Mouse (Mus musculus) gastrocnemius, postnatal 25 days (tissue): Measurements from ENCODE around the gene Fbxl18. TPM values are rescaled to one million over a fixed set of nuclear protein-coding genes. Genes with fewer than 3 reads are reported as not detected.
A peak's percentile ranks its signal among the peaks of the same experiment; 100 is the strongest.
"Not testable (repeated sequence)": the region's sequence is repeated elsewhere in the genome, so short reads cannot be mapped to it uniquely, and the experiment has no call there.

ENCODE experiments used
- DNase-seq: peaks from one replicate; pipeline ENCODE4 v3.0.0; 2022
- total RNA-seq, 2 experiments: library from RNA; stranded (reverse); gene quantifications; 1 replicate in 1 of 2; 2 replicates in 1 of 2; pipeline ENCODE4 v1.2.3; 2021

Fbxl18 gene
- total RNA-seq, 2 experiments from 2014 or later, result 5.6 to 6.8 TPM

DNA sequence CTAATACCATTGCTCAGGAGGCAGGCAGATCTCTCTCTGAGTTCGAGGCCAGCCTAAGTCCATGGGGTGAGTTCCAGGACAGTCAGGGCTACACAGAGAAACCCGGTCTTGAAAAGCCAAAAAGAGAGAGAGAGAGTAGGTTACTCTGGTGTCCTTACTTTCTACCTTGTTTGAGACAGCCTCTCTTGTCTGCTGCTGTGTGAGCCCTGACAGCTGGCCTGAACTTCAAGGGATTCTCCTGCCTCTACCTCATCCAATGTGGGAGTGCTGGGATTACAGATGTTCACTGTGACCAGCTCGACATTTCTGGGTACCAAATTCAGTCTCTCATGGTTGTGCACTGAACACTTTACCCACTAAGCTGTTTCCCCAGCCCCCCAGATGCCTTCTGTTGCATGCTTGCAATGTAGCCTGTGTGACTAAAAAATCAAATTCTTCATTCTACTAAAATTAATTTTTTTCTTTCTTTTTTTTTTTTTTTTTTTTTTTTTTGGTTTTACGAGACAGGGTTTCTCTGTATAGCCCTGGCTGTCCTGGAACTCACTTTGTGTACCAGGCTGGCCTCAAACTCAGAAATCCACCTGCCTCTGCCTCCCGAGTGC lies 4.8 kb upstream of the Fbxl18 start:
- DNase-seq, result no peak

DNA sequence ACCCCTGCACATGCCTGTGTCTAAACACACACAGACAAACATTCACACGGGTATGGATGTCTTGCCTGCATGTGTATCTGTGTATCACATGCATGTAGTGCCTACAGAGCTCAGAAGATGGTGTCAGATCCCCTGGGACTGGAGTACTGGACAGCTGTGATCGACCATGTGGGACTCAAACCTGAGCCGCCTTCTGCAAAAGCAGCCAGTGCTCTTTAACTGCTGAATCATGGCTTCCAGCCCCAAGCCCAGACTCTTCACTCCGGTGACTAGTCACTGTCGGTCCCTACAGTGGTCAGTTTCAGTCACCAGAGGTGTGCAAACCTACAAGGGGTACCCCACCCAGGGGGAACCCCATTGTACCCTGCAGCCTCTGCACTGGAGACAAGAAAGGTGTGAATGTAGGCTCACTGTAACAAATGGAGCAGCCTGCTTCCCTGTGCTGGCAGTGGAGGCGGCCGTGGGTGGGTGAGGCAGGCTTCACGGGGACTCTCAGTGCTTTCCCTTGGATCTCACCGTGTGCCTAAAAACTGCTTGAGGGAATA lies 3.9 kb upstream of the Fbxl18 start:
- DNase-seq, result no peak

DNA sequence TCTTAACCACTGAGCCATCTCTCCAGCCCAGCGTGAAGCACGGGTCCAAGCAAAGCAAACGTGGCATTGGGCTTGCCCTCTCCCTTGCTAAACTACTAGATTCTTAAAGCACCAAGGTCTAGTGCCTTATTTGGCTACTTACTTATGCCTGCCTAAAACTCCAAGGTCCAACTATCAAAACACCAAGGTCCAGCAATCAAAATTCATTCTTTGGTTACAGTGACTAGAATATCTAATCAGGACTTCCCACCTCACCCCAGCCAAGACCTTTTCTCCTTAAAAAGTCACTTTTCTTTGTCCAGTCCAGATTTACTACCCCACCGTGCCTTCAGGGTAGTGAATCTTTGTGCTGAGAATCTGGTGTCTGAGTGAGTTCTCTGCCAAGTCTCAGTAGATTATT lies 3.1 kb upstream of the Fbxl18 start:
- DNase-seq, result no peak

DNA sequence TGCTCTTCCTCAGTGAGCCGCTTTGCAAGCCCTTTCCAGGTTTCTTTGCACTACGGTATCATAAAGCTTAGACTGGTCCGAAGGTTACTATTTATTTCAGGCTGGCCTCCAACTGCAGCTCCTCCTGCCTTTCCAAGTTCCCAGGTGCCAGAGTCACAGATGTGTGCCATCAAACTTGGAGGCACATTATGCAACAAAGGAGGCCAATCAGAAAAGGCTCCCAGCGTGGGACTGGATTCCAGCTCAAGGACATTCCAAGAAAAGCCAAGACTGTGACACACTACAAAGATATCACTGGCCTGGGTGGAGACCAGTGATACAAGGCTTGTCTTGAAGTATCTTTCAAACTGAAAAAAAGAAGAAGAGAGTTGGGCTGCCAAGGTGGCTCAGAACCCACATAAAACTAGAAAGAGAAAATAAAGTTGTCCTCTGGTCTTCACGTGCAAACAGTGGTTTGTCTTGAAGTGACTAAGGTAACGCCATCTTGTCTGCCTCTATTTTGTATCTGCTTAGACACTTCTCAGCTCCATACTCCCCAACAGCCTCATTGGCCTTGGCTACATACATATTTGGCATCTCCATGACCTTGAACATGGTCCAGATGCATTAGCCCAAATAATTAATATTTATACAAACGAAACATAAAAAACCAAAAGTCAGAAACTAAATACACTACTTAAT lies 2.5 kb upstream of the Fbxl18 start:
- no peak for DNase-seq

DNA sequence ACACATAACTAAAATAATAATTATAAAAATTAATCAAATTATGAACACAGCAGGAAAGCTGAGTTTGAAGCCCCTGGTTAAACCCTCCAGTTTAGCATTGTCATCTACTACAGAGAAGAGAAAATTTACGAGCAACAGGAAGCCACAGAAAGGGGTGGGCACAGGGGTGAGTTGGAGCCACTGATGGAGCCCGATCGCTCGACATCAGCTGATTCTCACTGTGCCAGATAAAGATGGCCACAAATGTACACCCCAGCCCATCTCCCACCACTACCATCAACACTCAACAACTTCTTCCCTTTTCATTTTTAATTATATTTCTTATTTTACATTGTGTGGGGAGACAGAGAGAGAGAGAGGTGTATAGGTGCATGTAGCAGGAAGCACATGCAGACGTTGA lies 1.5 kb upstream of the Fbxl18 start:
- no peak for DNase-seq

DNA sequence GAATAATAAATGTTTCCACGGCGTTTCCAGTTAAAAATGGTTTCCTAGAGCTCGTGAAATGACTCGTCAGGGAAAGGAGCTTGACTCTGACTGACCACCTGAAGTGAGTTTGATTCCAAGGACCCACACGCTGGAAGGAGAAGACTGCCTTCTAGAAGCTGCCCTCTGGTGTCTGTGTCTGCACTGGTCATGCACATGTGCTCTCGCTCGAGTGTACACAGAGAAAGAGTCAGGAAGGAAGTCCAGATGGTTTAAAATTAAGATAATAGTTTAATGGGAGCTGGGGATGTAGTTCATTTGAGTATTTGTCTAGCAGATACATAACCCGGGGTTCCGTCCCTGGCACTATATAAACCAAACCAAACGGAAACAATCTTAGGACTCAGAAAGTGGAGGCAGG lies 971 bp upstream of the Fbxl18 start:
- DNase-seq, result no peak

DNA sequence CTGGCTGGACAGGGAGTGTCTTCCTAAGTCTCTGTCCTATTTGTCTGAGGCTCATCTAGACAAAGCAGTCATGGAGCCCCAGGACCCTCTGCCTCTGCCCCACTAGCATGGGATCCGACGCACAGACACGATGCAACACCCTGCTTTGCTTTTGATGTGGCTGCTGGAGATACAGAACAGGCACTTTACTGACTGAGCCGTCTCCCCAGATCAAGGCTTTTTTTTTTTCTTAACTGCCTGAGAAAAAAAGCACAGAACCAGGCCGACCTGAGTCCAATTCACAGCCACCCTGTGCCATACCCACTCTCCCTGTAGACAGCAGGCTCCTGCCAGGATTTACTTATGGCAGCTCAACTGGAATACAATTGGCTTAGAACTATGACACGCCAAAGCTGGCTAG lies 3.8 kb downstream of the Fbxl18 start:
- no peak for DNase-seq

DNA sequence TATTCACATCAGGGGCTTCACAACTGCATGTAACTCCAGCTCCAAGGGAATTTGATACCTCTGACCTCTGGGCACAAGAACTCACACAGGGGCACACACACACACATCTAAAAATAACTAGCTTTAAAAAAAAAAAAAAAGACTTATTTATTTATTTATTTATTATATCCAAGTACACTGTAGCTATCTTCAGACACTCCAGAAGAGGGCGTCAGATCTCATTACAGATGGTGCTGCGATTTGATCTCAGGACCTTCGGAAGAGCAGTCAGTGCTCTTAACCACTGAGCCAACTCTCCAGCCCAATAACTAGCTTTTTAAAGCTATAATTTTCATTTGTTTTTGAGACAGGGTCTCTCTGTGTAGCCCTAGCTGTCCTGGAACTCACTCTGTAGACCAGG lies 7.7 kb downstream of the Fbxl18 start:
- not testable (repeated sequence) for DNase-seq

DNA sequence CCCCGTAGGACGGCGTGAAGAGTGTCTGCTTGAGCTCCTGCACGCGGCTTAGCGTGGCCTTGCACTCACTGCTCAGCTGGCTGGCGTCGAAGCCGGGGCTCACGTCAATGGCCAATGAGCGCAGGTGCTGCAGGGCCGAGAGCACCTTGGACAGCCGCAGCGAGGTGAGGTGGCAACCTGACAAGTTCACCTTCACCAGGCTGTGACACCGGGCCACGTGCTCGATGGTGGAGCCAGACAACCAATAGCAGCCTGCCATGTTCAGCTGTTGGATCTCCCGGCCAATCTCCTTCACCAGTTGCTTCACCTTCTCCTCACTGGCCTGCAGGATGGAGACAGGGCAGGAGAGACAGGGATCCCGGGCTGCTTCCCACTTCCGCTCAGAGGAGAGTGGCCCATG lies 8.5 kb downstream of the Fbxl18 start:
- no peak for DNase-seq

DNA sequence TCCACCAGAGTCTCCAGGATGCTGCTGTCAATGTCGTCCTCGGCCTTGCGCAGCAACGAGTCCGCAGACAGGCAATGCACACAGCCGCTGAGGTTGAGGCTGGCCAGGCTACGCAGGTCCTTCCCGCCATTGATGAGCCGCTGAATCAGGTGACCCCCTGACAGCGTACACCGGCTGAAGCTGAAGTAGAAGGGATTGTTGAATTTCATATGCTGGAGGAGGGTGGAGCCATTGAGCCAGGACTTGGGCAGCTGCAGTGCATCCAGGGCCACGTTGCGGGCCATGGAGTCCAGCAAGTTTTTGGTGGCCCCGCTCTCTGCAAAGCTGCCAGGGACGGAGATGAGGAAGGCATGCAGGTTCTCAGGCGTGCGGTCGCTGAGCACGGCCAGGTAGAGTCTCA lies 9.0 kb downstream of the Fbxl18 start:
- DNase-seq, result no peak

DNA sequence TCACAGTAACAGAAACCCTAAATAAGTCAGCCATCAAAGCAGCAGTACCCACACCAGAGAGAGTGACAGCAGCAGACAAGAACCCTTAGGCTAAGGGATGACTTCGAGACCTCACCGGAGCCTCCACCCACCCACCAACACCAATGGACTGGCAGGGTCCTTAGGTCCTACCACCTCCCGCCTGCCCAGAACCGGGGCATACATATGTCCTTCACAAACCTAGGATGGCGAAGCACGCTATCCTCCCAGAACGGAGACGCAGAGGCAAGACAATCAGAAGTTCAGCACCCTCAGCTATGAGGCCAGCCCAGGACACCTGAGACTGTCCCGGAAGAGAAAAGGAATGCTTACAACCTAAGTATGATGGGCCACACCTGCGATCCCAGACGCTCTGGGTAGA lies 12.8 kb downstream of the Fbxl18 start:
- DNase-seq, result no peak

DNA sequence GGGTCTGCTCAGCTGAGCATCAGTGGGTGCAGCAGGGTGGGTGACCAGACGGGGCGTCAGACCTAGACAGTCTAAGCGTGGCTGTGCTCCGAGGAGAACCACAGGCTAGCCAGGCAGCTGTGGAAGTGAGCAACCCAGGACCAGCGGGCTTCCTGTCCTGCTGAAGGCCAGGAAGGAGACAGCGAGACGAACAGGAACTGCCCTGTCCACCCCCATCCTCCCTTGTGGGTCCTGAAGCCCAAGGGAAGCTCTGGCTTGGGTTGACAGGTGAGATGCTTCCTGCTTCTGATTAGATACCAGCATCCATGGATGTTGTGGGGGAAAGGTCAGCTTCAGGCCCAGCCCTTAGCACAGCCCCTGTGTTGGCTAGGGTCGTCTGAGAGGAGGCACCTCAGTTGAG lies 13.3 kb downstream of the Fbxl18 start:
- DNase-seq, result no peak

DNA sequence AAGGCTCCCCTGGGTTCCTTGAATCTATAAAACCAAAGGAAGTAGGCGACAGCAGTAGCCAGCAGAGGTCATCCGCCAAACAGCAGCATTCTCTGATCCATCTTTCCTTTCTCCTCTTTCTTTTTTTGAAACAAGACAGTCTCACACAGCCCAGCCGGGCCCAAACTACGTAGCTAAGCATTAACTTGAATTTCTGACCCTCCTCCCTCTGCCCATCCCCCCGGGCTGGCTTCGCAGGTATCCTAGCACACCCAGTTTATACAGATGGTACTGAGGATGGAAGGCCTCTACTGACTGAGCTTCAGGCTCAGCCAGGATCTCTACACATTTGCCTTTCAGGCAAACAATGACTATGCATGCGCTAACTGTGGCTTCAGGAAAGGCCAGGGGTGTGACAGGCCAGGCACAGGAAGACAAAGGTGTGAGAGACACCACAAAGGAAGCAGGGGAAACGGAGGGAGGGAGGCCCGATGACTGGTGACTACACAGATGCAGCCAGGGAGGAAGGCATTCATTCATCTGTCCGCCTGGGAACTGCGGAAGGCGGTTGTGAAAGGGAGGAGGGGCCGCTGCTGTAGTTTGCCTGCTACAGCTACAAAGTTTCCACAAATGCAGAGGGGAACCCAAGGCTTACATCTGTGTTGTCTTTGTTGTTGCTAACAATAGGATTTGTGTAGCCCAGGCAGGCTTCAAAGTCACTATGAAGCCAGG lies 14.3 kb downstream of the Fbxl18 start:
- DNase-seq, result no peak

DNA sequence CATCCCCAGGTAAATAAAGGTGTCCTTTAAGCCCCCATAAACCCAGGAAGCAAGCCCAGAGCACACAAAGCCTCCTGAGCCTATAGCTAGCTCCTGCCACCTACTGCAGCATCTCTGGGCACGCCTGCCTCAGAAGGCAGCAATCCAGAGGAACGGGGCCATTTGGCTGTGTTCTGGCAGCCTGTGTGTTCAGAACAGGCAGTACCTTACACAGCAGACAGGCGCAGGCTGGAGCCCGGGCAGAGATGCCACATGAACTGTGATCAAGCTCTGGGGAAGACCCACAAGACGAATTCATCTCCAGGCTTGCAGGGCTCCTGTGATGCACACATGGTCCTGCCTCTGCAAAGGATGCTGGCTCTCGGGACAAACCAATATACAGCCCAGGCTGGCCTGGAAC lies 15.0 kb downstream of the Fbxl18 start:
- DNase-seq, result no peak

DNA sequence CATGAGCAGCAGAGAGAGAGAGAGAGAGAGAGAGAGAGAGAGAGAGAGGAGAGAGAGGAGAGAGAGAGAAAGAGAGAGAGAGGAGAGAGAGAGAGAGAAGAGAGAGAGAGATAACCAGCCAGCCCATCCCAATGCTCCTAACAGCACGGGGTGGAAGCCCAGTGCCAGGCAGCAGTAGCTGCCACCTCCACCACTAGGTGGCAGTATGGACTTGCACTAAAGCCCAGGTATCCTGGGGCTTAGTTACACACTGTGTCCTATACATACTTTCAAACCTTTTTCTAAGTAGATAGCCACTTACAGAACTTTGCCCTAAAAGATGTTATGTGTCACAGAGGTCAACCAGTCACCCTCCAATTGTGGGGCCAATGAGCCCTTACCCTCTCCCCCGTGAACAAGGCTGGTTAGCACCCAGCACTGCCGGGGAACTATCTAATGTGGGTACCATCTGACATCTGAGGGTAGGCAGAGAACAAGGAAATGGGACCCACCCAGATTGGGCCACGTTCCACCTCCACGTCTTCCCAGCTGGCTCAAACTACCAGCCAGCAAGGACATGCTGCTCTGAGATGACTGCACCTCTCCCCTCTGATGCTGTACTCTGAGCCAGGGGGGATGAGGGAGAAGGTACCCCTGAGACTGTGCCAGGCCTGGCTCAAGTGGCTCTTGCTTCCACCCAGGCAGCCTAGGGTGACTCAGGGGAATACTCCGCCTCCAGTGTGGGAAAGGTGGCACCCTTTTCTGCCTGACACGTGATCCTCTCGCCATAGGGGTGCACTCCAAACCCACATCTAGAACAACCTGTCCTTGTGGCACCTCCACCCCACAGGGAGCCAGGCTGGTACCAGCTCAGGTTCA lies 15.7 kb downstream of the Fbxl18 start:
- peak; percentile 68 for DNase-seq

DNA sequence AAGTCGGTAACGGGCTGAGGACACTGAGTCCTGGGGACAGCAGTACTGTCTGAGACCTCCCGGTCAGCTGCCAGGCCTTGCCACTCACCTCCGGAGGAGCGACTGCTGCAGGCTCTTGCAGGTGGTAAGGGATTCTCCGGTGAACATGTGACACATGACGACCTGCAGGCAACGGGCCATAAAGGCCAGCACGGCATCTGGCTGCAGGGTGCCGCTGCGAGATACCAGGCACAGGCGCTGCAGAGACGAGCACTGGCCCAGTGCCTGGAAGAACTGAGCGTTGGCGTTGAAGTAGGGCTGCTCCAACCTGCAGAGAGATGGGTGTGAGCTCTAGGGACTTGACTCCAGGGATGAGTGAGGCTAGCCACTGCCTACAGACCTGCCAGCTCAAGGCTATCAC lies 16.7 kb downstream of the Fbxl18 start:
- no peak for DNase-seq

DNA sequence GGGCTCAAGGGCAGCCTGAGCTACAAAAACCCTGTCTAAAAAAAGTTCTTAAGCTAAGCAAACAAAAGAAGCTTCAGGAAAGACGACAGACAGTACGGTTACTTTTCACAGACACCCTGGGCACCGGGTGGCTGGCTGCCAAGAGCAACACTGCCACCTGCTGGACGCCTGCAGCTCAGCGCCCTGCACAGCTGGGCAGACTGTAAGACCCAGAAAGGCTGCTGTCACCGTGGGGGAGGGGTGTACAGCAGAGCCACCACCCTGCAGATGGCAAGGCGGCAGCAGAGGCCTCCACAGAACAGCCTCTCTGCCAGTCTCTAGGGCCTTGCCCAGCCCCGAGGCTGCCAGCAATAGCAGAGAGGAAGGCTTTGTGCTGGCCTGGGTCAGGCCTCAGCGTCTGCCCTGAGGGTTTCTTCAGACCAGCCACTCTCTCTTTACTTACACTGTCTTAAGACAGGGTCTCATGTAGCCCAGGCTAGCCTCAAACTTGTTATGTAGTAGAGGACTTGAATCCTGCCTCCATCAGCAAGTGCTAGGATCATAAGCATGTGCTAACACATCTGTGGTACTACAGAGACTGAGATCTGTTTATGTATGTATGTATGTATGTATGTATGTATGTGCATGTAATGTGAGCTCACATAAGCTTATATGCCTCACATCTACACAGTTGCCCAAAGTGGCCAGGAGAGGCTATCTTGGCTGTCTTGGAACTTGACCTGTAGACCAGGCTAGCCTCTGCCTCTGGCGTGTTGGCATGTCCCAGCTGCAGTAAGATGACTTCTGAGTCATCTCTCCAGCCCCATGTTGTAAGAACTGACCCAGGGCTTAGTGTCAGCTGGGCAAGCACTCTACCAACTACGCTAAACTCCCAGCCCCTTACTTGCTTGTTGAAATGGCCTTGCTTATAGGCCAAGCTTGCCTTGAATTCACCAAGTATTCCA lies 17.6 kb downstream of the Fbxl18 start:
- DNase-seq, result peak; percentile 82

DNA sequence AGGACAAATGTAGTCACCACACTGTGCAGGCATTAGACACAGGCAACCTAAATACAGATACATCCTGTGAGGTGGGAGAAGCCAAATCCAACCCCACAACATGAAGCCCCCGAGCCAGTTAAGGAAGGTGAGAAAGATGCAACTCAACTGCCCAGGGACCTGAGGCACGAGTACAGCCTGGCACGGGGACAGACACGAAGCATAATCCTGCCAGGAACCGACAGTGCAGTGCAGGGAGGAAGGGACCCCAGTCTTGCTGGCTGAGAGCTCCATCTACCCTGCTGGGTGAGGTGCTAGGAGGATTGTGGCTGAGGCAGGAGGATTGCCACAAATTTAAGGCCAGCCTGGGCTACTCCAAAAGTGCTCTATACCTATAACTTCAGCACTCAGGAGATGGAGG lies 18.3 kb downstream of the Fbxl18 start:
- no peak for DNase-seq

DNA sequence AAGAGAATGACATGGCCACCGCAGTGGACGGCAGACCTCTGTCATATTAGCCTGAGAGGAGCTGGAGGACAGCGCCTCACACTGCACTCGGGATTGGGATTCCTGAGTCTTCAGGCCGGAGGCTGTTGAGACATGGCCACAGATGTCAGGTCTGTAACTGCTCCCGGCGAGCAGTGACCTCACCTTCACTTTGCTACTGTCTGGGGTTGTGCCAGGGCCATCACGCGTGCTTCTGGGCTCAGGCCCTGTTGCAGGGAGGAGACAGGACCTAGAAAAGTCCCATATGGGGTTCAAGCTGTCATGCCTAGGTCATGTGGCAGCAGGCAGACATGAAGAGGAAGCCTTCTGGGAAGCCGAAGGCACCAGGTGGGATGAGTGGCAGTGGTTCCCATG lies 19.7 kb downstream of the Fbxl18 start:
- DNase-seq, result no peak

DNA sequence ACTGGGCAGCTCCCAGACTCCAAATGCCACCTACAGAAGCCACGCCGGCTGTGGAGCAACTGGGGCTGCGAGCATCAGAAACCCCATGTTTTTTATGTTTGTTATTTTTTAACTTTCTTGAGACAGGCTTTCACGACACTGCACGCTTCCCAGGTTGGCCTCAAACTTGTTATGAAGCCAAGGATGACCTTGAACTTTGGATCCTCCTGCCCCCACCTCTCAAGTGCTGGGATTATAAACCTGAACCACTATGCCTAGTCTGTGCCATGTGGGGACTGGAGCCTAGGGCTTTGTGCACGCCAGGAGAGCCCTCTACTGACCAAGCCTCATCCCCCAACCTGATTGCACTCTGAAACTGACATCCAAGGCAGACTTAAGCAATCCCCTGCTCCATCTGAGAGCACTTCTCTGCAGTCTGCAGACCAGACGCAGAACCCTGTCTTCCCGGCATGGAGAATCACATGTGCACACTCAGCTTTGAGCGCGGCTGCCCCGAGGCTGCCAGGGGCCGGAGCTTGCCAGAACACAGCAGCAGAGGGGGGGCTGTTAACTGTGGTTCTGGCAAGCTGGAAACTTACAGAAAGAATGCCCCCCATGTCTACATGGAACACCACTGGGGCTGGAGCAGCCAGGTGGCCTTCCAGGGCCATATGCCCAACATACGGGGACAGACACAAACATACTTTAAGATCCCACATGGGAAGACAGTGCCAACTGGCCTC lies 20.3 kb downstream of the Fbxl18 start:
- DNase-seq, result no peak

DNA sequence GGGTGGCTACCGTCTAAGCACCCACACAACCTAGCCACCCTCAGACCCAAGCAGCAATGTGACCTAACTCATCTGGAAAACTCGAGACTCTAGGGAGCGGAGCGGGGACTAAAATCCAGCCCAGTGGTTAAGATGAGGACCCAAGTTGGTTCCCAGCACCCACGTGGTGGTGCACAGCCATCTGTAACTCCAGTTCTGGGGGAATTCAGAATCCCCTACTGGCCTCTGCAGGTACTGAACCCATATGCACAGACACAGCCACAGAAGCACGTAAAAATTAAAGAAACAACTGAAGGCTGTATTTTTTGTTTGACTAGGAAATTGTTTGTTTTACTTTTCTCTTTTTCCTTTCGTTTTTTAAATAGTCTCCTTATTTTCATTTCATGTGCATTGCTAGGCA lies 21.5 kb downstream of the Fbxl18 start:
- DNase-seq, result no peak
